Mouse (Mus musculus): ENCODE results near the gene Ak7. TPM values are rescaled to one million over a fixed set of nuclear protein-coding genes. Genes with fewer than 3 reads are reported as not detected.

Gene Ak7
- polyA plus RNA-seq, 1 experiment from 2014 or later: 2.0 TPM

GRCm38 (mm10) chr12:105806205-105806604, 100.4 kb downstream of the Ak7 start:
- Histone ChIP-seq H3K27ac (replicated peaks) (no peak overlapping the region), H3K36me3 (peaks cover 50% of the 10 kb centered on the region)
- WGBS: 96% methylated on average over 3 of the region's 3 CpGs

DNA sequence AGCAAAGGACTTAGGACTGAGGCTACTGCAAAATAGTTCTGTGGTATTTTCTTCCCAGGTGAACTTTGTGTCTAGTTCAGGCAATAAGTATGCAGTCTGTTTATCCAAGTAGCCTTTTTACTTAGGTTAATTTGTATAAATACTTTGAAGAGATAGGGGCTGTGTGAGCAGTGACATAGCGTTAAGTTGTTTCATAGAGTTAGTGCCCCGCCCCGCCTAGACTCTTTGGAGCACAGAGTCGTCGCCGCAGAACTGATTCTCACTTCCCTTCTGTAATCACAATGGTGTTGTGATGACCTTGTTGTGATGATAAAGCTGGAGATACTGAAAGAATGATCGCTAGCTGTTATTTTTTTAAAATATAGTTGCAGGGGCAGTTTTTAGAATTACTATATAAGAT, 101.6 kb downstream of the Ak7 start:
- ATAC-seq (replicated peaks): no peak
- H3K4me2 ChIP-seq (replicated peaks): no peak overlapping the region
- peaks cover 55% of the 10 kb centered on the region for H3K36me3 ChIP-seq
- no peaks in the 10 kb centered on the region for H3K27me3 ChIP-seq
- WGBS: 96% methylated on average over 7 of the region's 7 CpGs
- H3K9me3 ChIP-seq: no peaks in the 10 kb centered on the region
- no peaks in the 10 kb centered on the region for H3K4me1 ChIP-seq
- no peak overlapping the region for H3K4me3 ChIP-seq
- H3K9ac ChIP-seq (replicated peaks): no peak overlapping the region
- H3K27ac ChIP-seq (replicated peaks): no peak overlapping the region

More at GRCm38 (mm10) chr12:105806205-105806604, 100.4 kb downstream of the Ak7 start:
- Histone ChIP-seq H3K4me3 (no peak overlapping the region), H3K9ac (replicated peaks) (no peak overlapping the region), H3K4me2 (replicated peaks) (no peak overlapping the region), H3K4me1 (no peaks in the 10 kb centered on the region), H3K9me3 (no peaks in the 10 kb centered on the region), H3K27me3 (no peaks in the 10 kb centered on the region)
- no peak for ATAC-seq (replicated peaks)

- peaks cover 64% of the 10 kb centered on the region for H3K36me3 ChIP-seq
- no peaks in the 10 kb centered on the region for H3K4me1 ChIP-seq
Observed at GRCm38 (mm10) chr12:105808945-105809344, 103.2 kb downstream of the Ak7 start.

DNA sequence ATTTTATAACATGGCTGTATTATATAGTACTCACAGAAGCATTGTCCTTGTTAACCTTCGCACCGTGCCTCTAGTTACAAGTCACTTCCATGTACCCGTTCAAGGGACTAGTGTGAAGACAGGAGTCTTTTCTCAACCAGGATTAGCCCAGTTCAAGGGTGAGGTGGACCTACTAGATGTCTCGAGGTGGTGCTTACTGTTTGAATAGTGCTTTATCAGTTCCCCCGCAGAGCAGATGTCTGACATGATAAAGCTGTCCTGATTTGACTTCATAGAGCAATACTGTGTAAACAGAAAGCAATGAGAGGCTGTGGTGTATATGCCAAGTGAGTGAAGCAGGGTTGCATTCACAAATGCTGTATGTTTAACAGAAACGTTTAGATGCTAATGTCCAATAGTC, 104.8 kb downstream of the Ak7 start:
- Histone ChIP-seq H3K4me2 (replicated peaks) (no peak overlapping the region), H3K4me1 (no peaks in the 10 kb centered on the region), H3K27ac (replicated peaks) (no peak overlapping the region), H3K4me3 (no peak overlapping the region), H3K9me3 (no peaks in the 10 kb centered on the region), H3K27me3 (no peaks in the 10 kb centered on the region), H3K36me3 (peaks cover 63% of the 10 kb centered on the region), H3K9ac (replicated peaks) (no peak overlapping the region)
- no peak for ATAC-seq (replicated peaks)
- 89% methylated on average over 6 of the region's 6 CpGs for WGBS

More at GRCm38 (mm10) chr12:105808945-105809344, 103.2 kb downstream of the Ak7 start:
- WGBS: 51% methylated on average over 3 of the region's 3 CpGs
- no peaks in the 10 kb centered on the region for H3K9me3 ChIP-seq
- no peak overlapping the region for H3K4me3 ChIP-seq
- H3K4me2 ChIP-seq (replicated peaks): no peak overlapping the region
- no peak overlapping the region for H3K9ac ChIP-seq (replicated peaks)
- no peak for ATAC-seq (replicated peaks)
- H3K27me3 ChIP-seq: no peaks in the 10 kb centered on the region
- no peak overlapping the region for H3K27ac ChIP-seq (replicated peaks)

- H3K9me3 ChIP-seq: no peaks in the 10 kb centered on the region
- H3K9ac ChIP-seq (replicated peaks): no peak overlapping the region
- ATAC-seq (replicated peaks): no peak
- WGBS: 93% methylated on average over 6 of the region's 6 CpGs
- no peaks in the 10 kb centered on the region for H3K4me1 ChIP-seq
- H3K4me2 ChIP-seq (replicated peaks): no peak overlapping the region
- no peak overlapping the region for H3K4me3 ChIP-seq
- H3K27me3 ChIP-seq: no peaks in the 10 kb centered on the region
- H3K27ac ChIP-seq (replicated peaks): no peak overlapping the region
- H3K36me3 ChIP-seq: peaks cover 55% of the 10 kb centered on the region
Observed at GRCm38 (mm10) chr12:105813957-105814356, 108.2 kb downstream of the Ak7 start.

GRCm38 (mm10) chr12:105823472-105823871, 117.7 kb downstream of the Ak7 start:
- peaks cover 82% of the 10 kb centered on the region for H3K36me3 ChIP-seq
- no peak overlapping the region for H3K4me2 ChIP-seq (replicated peaks)
- ATAC-seq (replicated peaks): no peak
- H3K9me3 ChIP-seq: no peaks in the 10 kb centered on the region
- 87% methylated on average over 4 of the region's 4 CpGs for WGBS
- no peaks in the 10 kb centered on the region for H3K27me3 ChIP-seq
- H3K4me3 ChIP-seq: no peak overlapping the region
- no peaks in the 10 kb centered on the region for H3K4me1 ChIP-seq
- no peak overlapping the region for H3K9ac ChIP-seq (replicated peaks)
- H3K27ac ChIP-seq (replicated peaks): no peak overlapping the region

GRCm38 (mm10) chr12:105824743-105825142, 119.0 kb downstream of the Ak7 start:
- Histone ChIP-seq H3K4me1 (no peaks in the 10 kb centered on the region), H3K27ac (replicated peaks) (no peak overlapping the region), H3K36me3 (peaks cover 85% of the 10 kb centered on the region), H3K4me2 (replicated peaks) (no peak overlapping the region), H3K9me3 (no peaks in the 10 kb centered on the region), H3K9ac (replicated peaks) (no peak overlapping the region), H3K27me3 (no peaks in the 10 kb centered on the region), H3K4me3 (no peak overlapping the region)
- WGBS: 92% methylated on average over 8 of the region's 8 CpGs
- no peak for ATAC-seq (replicated peaks)

DNA sequence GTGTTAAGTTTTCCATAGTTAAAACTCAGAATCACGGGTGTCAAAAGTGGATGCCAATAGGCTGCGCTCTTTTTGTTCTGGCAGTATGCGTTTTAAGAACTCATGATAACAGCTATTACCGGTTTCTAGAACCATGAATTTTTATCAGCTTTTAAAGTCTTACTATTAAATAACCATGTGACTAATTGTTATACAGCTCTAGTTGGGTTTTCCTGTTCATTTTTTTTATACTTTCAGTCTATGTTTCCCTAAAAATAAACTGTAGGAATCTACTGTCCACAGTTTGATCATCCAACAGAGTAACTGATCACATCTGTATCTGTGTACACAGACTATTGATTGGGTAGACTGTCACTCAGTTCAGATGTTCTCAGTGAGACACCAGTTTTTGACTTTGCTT, 119.5 kb downstream of the Ak7 start:
- 92% methylated on average over 4 of the region's 4 CpGs for WGBS

More for the DNA sequence above, 119.5 kb downstream of the Ak7 start:
- Histone ChIP-seq H3K36me3 (peaks cover 83% of the 10 kb centered on the region), H3K27me3 (no peaks in the 10 kb centered on the region), H3K27ac (replicated peaks) (no peak overlapping the region), H3K4me1 (no peaks in the 10 kb centered on the region), H3K4me3 (no peak overlapping the region), H3K9ac (replicated peaks) (no peak overlapping the region), H3K9me3 (no peaks in the 10 kb centered on the region), H3K4me2 (replicated peaks) (no peak overlapping the region)
- no peak for ATAC-seq (replicated peaks)

Other genes with a start within 250 kb of the Ak7 start
- 0.38 and 0.64 TPM in 2 replicates for gene Bdkrb2, start 142.8 kb upstream of the Ak7 start, polyA plus RNA-seq (2015; fragmentation: Nextera tagmentation; extraction: Ambion mirVana)
- 0.20 TPM in 1 of 2 replicates, not detected in the other for gene Bdkrb1, start 102.9 kb upstream of the Ak7 start, polyA plus RNA-seq (2015; fragmentation: Nextera tagmentation; extraction: Ambion mirVana)
- gene Gskip, start 21.1 kb upstream of the Ak7 start, polyA plus RNA-seq (2015; fragmentation: Nextera tagmentation; extraction: Ambion mirVana): 29.9 and 30.5 TPM in 2 replicates
- gene Atg2b, start 20.8 kb upstream of the Ak7 start, polyA plus RNA-seq (2015; fragmentation: Nextera tagmentation; extraction: Ambion mirVana): 15.5 and 16.6 TPM in 2 replicates
- gene Papola, start 78.7 kb downstream of the Ak7 start, polyA plus RNA-seq (2015; fragmentation: Nextera tagmentation; extraction: Ambion mirVana): 211 and 220 TPM in 2 replicates